Mouse (Mus musculus) intestine, embryonic 15.5 days (tissue): ENCODE measurements at regions not wholly inside any gene's neighbourhood (a gene's known extent, or its start where the extent isn't known, plus 50 kb on each side); places are given as distances from the start of the nearest gene placed in this dataset.
A peak's percentile ranks its signal among the peaks of the same experiment; 100 is the strongest.

Experiments
- ATAC-seq: fragments of 200-750 bp; cut with Nextera tagmentation; 2 replicates; pipeline ENCODE4 v1.8.0; 2017; ENCODE audit warnings: moderate TSS enrichment, moderate library complexity
- H3K27ac ChIP-seq: fragments of 300-500 bp; sonication (generic); 2 replicates; pipeline ENCODE4 v1.5.1; 2015; ENCODE audit warnings: mild to moderate bottlenecking, inconsistent platforms
- H3K27me3 ChIP-seq: fragments of 300-500 bp; sonication (generic); replicated peaks from 2 replicates; pipeline ENCODE4 v1.6.1; 2015; ENCODE audit warnings: inconsistent platforms
- H3K36me3 ChIP-seq: fragments of 300-500 bp; sonication (generic); 2 replicates; pipeline ENCODE4 v1.6.1; 2015; ENCODE audit warnings: inconsistent platforms
- H3K4me1 ChIP-seq: fragments of 300-500 bp; sonication (generic); replicated peaks from 2 replicates; pipeline ENCODE4 v1.6.1; 2015; ENCODE audit warnings: inconsistent platforms
- H3K4me2 ChIP-seq: fragments of 300-500 bp; sonication (generic); replicated peaks from 2 replicates; pipeline ENCODE4 v1.6.1; 2015; ENCODE audit warnings: mild to moderate bottlenecking, inconsistent platforms
- H3K4me3 ChIP-seq: fragments of 300-500 bp; sonication (generic); replicated peaks from 2 replicates; pipeline ENCODE4 v1.5.1; 2015; ENCODE audit warnings: inconsistent platforms
- H3K9ac ChIP-seq: fragments of 300-500 bp; sonication (generic); 2 replicates; pipeline ENCODE4 v1.6.1; 2015; ENCODE audit warnings: inconsistent platforms
- H3K9me3 ChIP-seq: fragments of 300-500 bp; sonication (generic); 2 replicates; pipeline ENCODE4 v1.6.1; 2016; ENCODE audit warnings: inconsistent platforms
- WGBS: fragments of 180-500 bp; shearing (Covaris S2); methylation state at CpG from one replicate; pipeline ENCODE4 v1.1.7; 2015; 5-methylcytosine and 5-hydroxymethylcytosine counted together

- Histone ChIP-seq H3K9ac (no peak overlapping the region), H3K4me1 (no peaks in the 10 kb centered on the region), H3K27me3 (no peaks in the 10 kb centered on the region), H3K36me3 (no peaks in the 10 kb centered on the region), H3K9me3 (no peaks in the 10 kb centered on the region), H3K27ac (no peak overlapping the region), H3K4me2 (no peak overlapping the region), H3K4me3 (no peak overlapping the region)
- ATAC-seq = no peak
- WGBS = 62% methylated on average over 7 of the region's 7 CpGs
Observed at GRCm38 (mm10) chr2:135561716-135562115, 97.1 kb upstream of the Plcb4 start.

- Histone ChIP-seq H3K9ac (no peak overlapping the region), H3K4me3 (no peak overlapping the region), H3K27ac (no peak overlapping the region), H3K27me3 (no peaks in the 10 kb centered on the region), H3K9me3 (no peaks in the 10 kb centered on the region), H3K36me3 (no peaks in the 10 kb centered on the region), H3K4me2 (no peak overlapping the region), H3K4me1 (no peaks in the 10 kb centered on the region)
- ATAC-seq = peak; percentile 66; the same call in 1 of the 2 replicates
- 49% methylated on average over 10 of the region's 10 CpGs for WGBS
Observed at GRCm38 (mm10) chr2:135562140-135562890, 96.5 kb upstream of the Plcb4 start.

- no peak for ATAC-seq
- Histone ChIP-seq H3K4me2 (no peak overlapping the region), H3K36me3 (no peaks in the 10 kb centered on the region), H3K27ac (no peak overlapping the region), H3K9ac (no peak overlapping the region), H3K4me3 (no peak overlapping the region), H3K4me1 (no peaks in the 10 kb centered on the region), H3K27me3 (no peaks in the 10 kb centered on the region), H3K9me3 (no peaks in the 10 kb centered on the region)
- WGBS = 68% methylated on average over 4 of the region's 4 CpGs
Observed at GRCm38 (mm10) chr2:135564231-135564630, 94.6 kb upstream of the Plcb4 start.

GRCm38 (mm10) chr2:135568350-135568749 lies 90.5 kb upstream of the Plcb4 start:
- Histone ChIP-seq H3K9me3 (no peaks in the 10 kb centered on the region), H3K36me3 (no peaks in the 10 kb centered on the region), H3K27ac (no peak overlapping the region), H3K4me1 (no peaks in the 10 kb centered on the region), H3K4me3 (no peak overlapping the region), H3K27me3 (no peaks in the 10 kb centered on the region), H3K4me2 (no peak overlapping the region), H3K9ac (no peak overlapping the region)
- no peak for ATAC-seq
- WGBS = 84% methylated on average over 2 of the region's 2 CpGs

GRCm38 (mm10) chr2:135571599-135571998 lies 87.2 kb upstream of the Plcb4 start:
- H3K4me2 ChIP-seq = no peak overlapping the region
- H3K36me3 ChIP-seq = no peaks in the 10 kb centered on the region
- H3K27ac ChIP-seq = no peak overlapping the region
- no peaks in the 10 kb centered on the region for H3K4me1 ChIP-seq
- no peak for ATAC-seq
- no peak overlapping the region for H3K9ac ChIP-seq
- H3K27me3 ChIP-seq = no peaks in the 10 kb centered on the region
- H3K9me3 ChIP-seq = no peaks in the 10 kb centered on the region
- H3K4me3 ChIP-seq = no peak overlapping the region
- WGBS = 74% methylated on average over 5 of the region's 5 CpGs

GRCm38 (mm10) chr2:135577228-135577627 lies 81.6 kb upstream of the Plcb4 start:
- Histone ChIP-seq H3K36me3 (no peaks in the 10 kb centered on the region), H3K27me3 (no peaks in the 10 kb centered on the region), H3K9me3 (no peaks in the 10 kb centered on the region), H3K4me3 (no peak overlapping the region), H3K4me2 (no peak overlapping the region), H3K4me1 (no peaks in the 10 kb centered on the region), H3K9ac (no peak overlapping the region), H3K27ac (no peak overlapping the region)
- 75% methylated on average over 5 of the region's 5 CpGs for WGBS
- ATAC-seq = peak; percentile 47; the same call in 1 of the 2 replicates

GRCm38 (mm10) chr2:135578135-135578534 lies 80.7 kb upstream of the Plcb4 start:
- no peak overlapping the region for H3K27ac ChIP-seq
- H3K9ac ChIP-seq = no peak overlapping the region
- H3K27me3 ChIP-seq = no peaks in the 10 kb centered on the region
- no peak overlapping the region for H3K4me3 ChIP-seq
- no peak overlapping the region for H3K4me2 ChIP-seq
- H3K4me1 ChIP-seq = no peaks in the 10 kb centered on the region
- H3K36me3 ChIP-seq = no peaks in the 10 kb centered on the region
- 36% methylated on average over 5 of the region's 5 CpGs for WGBS
- H3K9me3 ChIP-seq = no peaks in the 10 kb centered on the region
- ATAC-seq = no peak

- no peak overlapping the region for H3K9ac ChIP-seq
- H3K27ac ChIP-seq = no peak overlapping the region
- no peak overlapping the region for H3K4me3 ChIP-seq
- no peaks in the 10 kb centered on the region for H3K27me3 ChIP-seq
- no peaks in the 10 kb centered on the region for H3K9me3 ChIP-seq
- WGBS = 92% methylated on average over 6 of the region's 6 CpGs
- no peak overlapping the region for H3K4me2 ChIP-seq
- H3K36me3 ChIP-seq = no peaks in the 10 kb centered on the region
- no peaks in the 10 kb centered on the region for H3K4me1 ChIP-seq
- ATAC-seq = no peak
Observed at GRCm38 (mm10) chr2:135579514-135579913, 79.3 kb upstream of the Plcb4 start.

GRCm38 (mm10) chr2:135580051-135580450 lies 78.8 kb upstream of the Plcb4 start:
- Histone ChIP-seq H3K9ac (no peak overlapping the region), H3K27ac (no peak overlapping the region), H3K4me2 (no peak overlapping the region), H3K9me3 (no peaks in the 10 kb centered on the region), H3K4me1 (no peaks in the 10 kb centered on the region), H3K36me3 (no peaks in the 10 kb centered on the region), H3K4me3 (no peak overlapping the region), H3K27me3 (no peaks in the 10 kb centered on the region)
- ATAC-seq = no peak
- 64% methylated on average over 4 of the region's 4 CpGs for WGBS

- H3K4me3 ChIP-seq = no peak overlapping the region
- no peak overlapping the region for H3K27ac ChIP-seq
- ATAC-seq = no peak
- 75% methylated on average over 8 of the region's 8 CpGs for WGBS
- H3K9ac ChIP-seq = no peak overlapping the region
- no peaks in the 10 kb centered on the region for H3K4me1 ChIP-seq
- H3K9me3 ChIP-seq = no peaks in the 10 kb centered on the region
- no peaks in the 10 kb centered on the region for H3K36me3 ChIP-seq
- H3K4me2 ChIP-seq = no peak overlapping the region
- no peaks in the 10 kb centered on the region for H3K27me3 ChIP-seq
Observed at GRCm38 (mm10) chr2:135582341-135582740, 76.5 kb upstream of the Plcb4 start.

- no peak for ATAC-seq
- Histone ChIP-seq H3K4me3 (no peak overlapping the region), H3K9ac (no peak overlapping the region), H3K4me1 (no peaks in the 10 kb centered on the region), H3K9me3 (no peaks in the 10 kb centered on the region), H3K27ac (no peak overlapping the region), H3K36me3 (no peaks in the 10 kb centered on the region), H3K4me2 (no peak overlapping the region), H3K27me3 (no peaks in the 10 kb centered on the region)
Observed at GRCm38 (mm10) chr2:135606306-135606705, 52.5 kb upstream of the Plcb4 start.
